Mouse (Mus musculus): Measurements from ENCODE around the gene Ppp2r2c.
A peak's percentile ranks its signal among the peaks of the same experiment; 100 is the strongest.

DNA sequence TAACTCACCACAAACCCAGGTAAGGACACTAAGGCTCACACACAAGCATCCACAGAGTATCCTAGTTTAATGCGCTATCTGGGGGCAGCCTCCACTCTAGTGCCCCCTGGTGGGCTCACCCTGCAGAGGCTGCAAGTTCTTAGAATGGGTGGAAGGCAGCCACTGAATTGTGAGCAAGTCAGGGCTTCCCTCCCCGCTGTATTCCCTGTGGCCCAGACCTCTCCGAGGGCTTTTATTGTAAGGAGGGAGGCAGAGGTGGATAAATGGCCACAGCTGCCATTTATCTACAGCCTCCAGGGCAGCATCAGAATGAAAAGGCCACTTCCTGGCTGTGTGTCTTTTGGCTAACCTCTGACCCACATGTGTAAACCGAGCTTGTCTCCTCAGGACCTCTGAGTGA lies 87.1 kb downstream of the Ppp2r2c start:
- no peak for TF ChIP-seq EP300 (IDR thresholded peaks at IDR 0.05; ENCODE audit: insufficient read depth, low read depth, low read length)
- TF ChIP-seq CTCF (IDR thresholded peaks at IDR 0.05) = peak; percentile 79
- TF ChIP-seq POLR2A (IDR thresholded peaks at IDR 0.05; ENCODE audit: insufficient read depth, low read depth, low read length) = no peak
